Mouse (Mus musculus): ENCODE measurements around the gene Apol11b. TPM values are rescaled to one million over a fixed set of nuclear protein-coding genes. Genes with fewer than 3 reads are reported as not detected.

The Apol11b gene
- polyA plus RNA-seq, 1 experiment from 2014 or later = not detected

DNA sequence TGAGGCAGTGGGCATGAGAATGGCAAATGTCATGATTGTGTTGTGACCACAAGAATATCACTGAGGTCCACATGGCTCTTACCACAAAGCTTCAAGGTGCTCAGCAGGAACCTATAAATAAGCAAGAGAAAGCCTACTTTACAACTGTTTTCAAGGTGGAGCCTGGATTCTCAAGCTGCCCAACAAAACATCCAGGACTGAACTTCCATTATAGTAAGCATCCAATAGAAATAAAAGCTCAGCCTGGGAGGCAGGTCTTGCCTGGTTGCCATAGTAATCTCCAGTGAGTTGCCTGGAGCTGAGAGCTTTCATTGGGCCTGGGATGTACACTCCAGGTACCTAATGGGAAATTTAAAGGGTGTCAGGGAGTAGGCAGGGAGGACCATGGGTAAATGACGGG, 44.1 kb downstream of the Apol11b start, which contains the start of gene Gm36245:
TSS of gene Gm36245 (plus strand) at position 301 of the 400 bp plus-strand sequence.
- H3K36me3 ChIP-seq = no peaks in the 10 kb centered on the region
- 94% methylated on average over 1 of the region's 1 CpGs for WGBS
- no peak within 1 kb of the TSS for H3K4me2 ChIP-seq
- no peaks in the 10 kb centered on the region for H3K27me3 ChIP-seq
- no peak within 1 kb of the TSS for H3K27ac ChIP-seq
- no peak within 1 kb of the TSS for H3K9ac ChIP-seq (replicated peaks)
- H3K4me3 ChIP-seq (replicated peaks) = no peak within 1 kb of the TSS
- H3K4me1 ChIP-seq (replicated peaks) = no peaks in the 10 kb centered on the region
- no peak for ATAC-seq (ENCODE audit: insufficient number of reproducible peaks, insufficient read depth, low FRiP score, low TSS enrichment, low read depth)
- no peaks in the 10 kb centered on the region for H3K9me3 ChIP-seq

DNA sequence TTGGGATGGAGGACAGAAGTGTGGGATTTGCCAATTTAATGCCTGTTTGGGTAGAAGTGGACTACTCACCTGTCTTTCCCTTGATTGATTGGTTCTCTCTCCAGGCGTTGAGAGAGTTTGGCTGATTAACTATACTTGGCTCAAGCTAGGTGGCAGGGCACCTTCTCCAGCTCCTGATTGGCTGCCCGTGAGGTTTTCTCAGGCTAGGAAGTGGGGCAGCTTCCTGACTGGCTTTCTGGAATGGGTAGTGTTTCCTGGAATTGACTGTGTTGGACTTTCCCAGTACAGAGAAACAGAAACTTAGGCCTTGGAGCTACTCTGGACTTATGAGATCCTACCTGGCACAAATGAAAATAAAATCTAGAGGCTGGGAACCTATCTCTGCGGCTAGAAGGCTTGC, 44.7 kb downstream of the Apol11b start:
- H3K9me3 ChIP-seq = no peaks in the 10 kb centered on the region
- no peak overlapping the region for H3K4me2 ChIP-seq
- no peaks in the 10 kb centered on the region for H3K4me1 ChIP-seq (replicated peaks)
- no peak overlapping the region for H3K9ac ChIP-seq (replicated peaks)
- no peaks in the 10 kb centered on the region for H3K27me3 ChIP-seq
- H3K36me3 ChIP-seq = no peaks in the 10 kb centered on the region
- WGBS = 53% methylated on average over 3 of the region's 3 CpGs
- no peak for ATAC-seq (ENCODE audit: insufficient number of reproducible peaks, insufficient read depth, low FRiP score, low TSS enrichment, low read depth)
- H3K4me3 ChIP-seq (replicated peaks) = no peak overlapping the region
- H3K27ac ChIP-seq = no peak overlapping the region

DNA sequence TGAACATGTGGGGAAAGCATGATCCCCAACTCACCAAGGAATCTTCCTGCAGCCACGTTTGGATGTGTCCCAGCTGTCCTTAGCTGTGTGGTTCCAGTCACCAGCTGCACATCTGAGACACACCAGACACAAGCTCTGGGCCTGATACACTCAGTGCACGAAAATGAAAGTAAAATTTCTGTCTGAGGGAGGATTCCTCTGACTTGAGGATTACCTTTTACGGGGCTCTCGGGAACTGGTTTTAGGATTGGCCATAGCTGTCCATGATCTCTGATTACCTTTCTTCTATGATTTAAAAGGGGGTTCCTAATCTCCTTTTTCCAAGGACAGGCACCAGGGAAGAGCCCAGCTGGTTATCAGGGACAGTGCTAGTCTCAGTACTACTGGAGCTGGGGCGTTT, 47.1 kb downstream of the Apol11b start, which contains the start of gene Apol10b:
TSS of gene Apol10b (minus strand) at position 165 of the 400 bp plus-strand sequence.
- 56% methylated on average over 5 of the region's 5 CpGs for WGBS

DNA sequence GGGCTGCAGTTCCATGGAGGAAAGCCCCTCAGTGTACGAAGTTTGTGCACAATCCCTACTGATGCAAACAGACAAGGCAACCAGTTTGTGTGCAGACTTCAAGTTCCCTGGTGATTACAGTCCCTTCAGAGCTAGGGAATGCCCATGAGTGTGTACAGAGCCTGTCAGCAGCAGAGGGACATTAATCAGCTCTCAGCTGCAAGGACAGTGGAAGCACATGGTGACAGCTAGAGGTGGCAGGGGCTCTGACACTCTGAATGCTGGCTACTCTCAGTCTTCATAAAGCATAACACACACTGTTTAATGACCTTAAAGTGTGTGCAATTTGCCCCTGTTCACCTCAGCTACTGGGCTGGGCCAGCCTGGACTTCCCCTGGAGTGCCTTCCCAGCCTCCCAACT, 49.5 kb downstream of the Apol11b start:
- Histone ChIP-seq H3K27ac (no peak overlapping the region), H3K9ac (replicated peaks) (no peak overlapping the region), H3K4me1 (replicated peaks) (no peaks in the 10 kb centered on the region), H3K36me3 (no peaks in the 10 kb centered on the region), H3K4me2 (no peak overlapping the region), H3K27me3 (no peaks in the 10 kb centered on the region), H3K9me3 (no peaks in the 10 kb centered on the region), H3K4me3 (replicated peaks) (no peak overlapping the region)
- no peak for ATAC-seq (ENCODE audit: insufficient number of reproducible peaks, insufficient read depth, low FRiP score, low TSS enrichment, low read depth)
- 60% methylated on average over 1 of the region's 1 CpGs for WGBS

More for the DNA sequence above, 47.1 kb downstream of the Apol11b start, which contains the start of gene Apol10b:
- Histone ChIP-seq H3K27ac (no peak within 1 kb of the TSS), H3K27me3 (no peaks in the 10 kb centered on the region), H3K4me3 (replicated peaks) (no peak within 1 kb of the TSS), H3K9ac (replicated peaks) (no peak within 1 kb of the TSS), H3K4me1 (replicated peaks) (no peaks in the 10 kb centered on the region), H3K36me3 (no peaks in the 10 kb centered on the region), H3K9me3 (no peaks in the 10 kb centered on the region), H3K4me2 (no peak within 1 kb of the TSS)
- ATAC-seq (ENCODE audit: insufficient number of reproducible peaks, insufficient read depth, low FRiP score, low TSS enrichment, low read depth) = no peak

DNA sequence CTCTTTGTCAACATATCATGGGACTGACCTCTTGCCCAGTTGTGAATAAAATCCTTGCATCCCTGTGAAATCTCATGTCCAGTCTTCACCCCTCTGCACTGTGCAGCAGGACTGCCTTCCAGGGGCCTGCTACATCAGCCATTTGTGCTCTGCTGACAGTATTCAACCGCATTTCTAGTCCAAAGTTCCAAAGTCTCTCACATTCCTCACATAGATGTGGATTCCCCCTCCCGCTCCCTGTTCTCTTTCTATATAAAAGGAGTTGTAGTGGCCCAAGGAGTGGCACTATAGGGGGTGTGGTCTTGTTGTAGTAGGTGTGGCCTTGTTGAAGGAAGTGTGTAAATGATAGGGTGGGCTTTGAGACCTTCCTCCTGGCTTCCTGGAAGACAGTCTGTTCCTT, 52.2 kb downstream of the Apol11b start:
- no peaks in the 10 kb centered on the region for H3K36me3 ChIP-seq
- no peaks in the 10 kb centered on the region for H3K4me1 ChIP-seq (replicated peaks)
- no peak overlapping the region for H3K9ac ChIP-seq (replicated peaks)
- no peaks in the 10 kb centered on the region for H3K9me3 ChIP-seq
- H3K4me3 ChIP-seq (replicated peaks) = no peak overlapping the region
- 86% methylated on average over 2 of the region's 2 CpGs for WGBS
- ATAC-seq (ENCODE audit: insufficient number of reproducible peaks, insufficient read depth, low FRiP score, low TSS enrichment, low read depth) = no peak
- H3K4me2 ChIP-seq = no peak overlapping the region
- H3K27ac ChIP-seq = no peak overlapping the region
- H3K27me3 ChIP-seq = no peaks in the 10 kb centered on the region

DNA sequence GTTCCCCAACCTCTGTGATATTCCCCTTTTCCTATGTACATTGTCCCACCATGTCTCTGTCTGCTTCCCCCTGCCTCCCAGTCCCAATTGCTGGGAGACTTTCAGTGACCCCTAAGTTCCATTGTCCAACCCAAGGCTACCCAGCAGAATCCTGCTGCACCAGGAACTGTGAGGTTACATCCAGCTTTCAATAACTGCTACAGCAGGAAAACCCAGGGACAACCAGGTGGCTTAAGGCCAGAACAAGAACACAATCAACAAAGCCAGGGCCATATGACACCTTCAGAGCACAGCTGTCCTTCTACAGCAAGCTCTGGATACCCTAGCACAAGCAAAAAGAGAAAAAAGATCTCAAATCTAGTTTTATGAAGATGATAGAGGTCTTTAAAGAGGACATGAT, 54.1 kb downstream of the Apol11b start:
- H3K4me2 ChIP-seq = no peak overlapping the region

DNA sequence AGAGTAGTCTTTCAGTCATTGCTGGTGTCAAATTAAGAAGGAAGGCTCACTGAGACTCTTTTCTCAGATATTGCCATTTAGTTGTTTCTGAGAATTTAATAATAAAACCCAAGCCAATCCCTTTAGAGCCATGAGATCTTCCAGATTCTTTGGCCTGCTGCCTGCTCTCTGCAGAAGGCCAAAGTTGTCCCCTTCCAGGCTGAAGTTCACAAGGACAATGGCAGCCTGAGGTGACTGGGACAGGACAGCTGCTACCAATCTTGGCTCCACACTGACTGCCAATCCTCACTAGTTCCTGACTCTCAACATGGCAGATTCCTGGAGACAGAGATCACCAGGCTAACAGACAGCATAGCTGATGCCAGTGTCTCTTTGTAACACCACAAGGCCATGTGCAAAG, 56.1 kb downstream of the Apol11b start:
- no peak for ATAC-seq (ENCODE audit: insufficient number of reproducible peaks, insufficient read depth, low FRiP score, low TSS enrichment, low read depth)
- Histone ChIP-seq H3K4me2 (no peak overlapping the region), H3K4me3 (replicated peaks) (no peak overlapping the region), H3K27me3 (no peaks in the 10 kb centered on the region), H3K9me3 (peaks cover 9% of the 10 kb centered on the region), H3K9ac (replicated peaks) (no peak overlapping the region), H3K4me1 (replicated peaks) (no peaks in the 10 kb centered on the region), H3K36me3 (no peaks in the 10 kb centered on the region), H3K27ac (no peak overlapping the region)

More for the DNA sequence above, 54.1 kb downstream of the Apol11b start:
- Histone ChIP-seq H3K4me1 (replicated peaks) (no peaks in the 10 kb centered on the region), H3K9me3 (no peaks in the 10 kb centered on the region), H3K9ac (replicated peaks) (no peak overlapping the region), H3K36me3 (no peaks in the 10 kb centered on the region), H3K27me3 (no peaks in the 10 kb centered on the region), H3K27ac (no peak overlapping the region), H3K4me3 (replicated peaks) (no peak overlapping the region)
- no peak for ATAC-seq (ENCODE audit: insufficient number of reproducible peaks, insufficient read depth, low FRiP score, low TSS enrichment, low read depth)

Other genes with a start within 250 kb of the Apol11b start
- gene Apol7a, start 244.2 kb downstream of the Apol11b start, polyA plus RNA-seq (2016; fragmentation: Nextera tagmentation; extraction: Ambion mirVana) = not detected in 2 replicates
- not detected in 2 replicates for gene Apol9a, start 232.2 kb downstream of the Apol11b start, polyA plus RNA-seq (2016; fragmentation: Nextera tagmentation; extraction: Ambion mirVana)
- not detected in 2 replicates for gene Apol7b, start 195.8 kb downstream of the Apol11b start, polyA plus RNA-seq (2016; fragmentation: Nextera tagmentation; extraction: Ambion mirVana)
- not detected in 2 replicates for gene Apol10a, start 166.2 kb downstream of the Apol11b start, polyA plus RNA-seq (2016; fragmentation: Nextera tagmentation; extraction: Ambion mirVana)
- not detected in 2 replicates for gene Apol11a, start 135.0 kb downstream of the Apol11b start, polyA plus RNA-seq (2016; fragmentation: Nextera tagmentation; extraction: Ambion mirVana)
- gene Apol7c, start 110.0 kb downstream of the Apol11b start, polyA plus RNA-seq (2016; fragmentation: Nextera tagmentation; extraction: Ambion mirVana) = not detected in 2 replicates
- gene 1700025B11Rik, start 81.4 kb downstream of the Apol11b start, polyA plus RNA-seq (2016; fragmentation: Nextera tagmentation; extraction: Ambion mirVana) = not detected in 2 replicates
- gene Apol10b, start 47.2 kb downstream of the Apol11b start, polyA plus RNA-seq (2016; fragmentation: Nextera tagmentation; extraction: Ambion mirVana) = not detected in 2 replicates
- not detected in 2 replicates for gene Gm36245, start 44.0 kb downstream of the Apol11b start, polyA plus RNA-seq (2016; fragmentation: Nextera tagmentation; extraction: Ambion mirVana)
- gene Apol7e, start 55.6 kb upstream of the Apol11b start, polyA plus RNA-seq (2016; fragmentation: Nextera tagmentation; extraction: Ambion mirVana) = 0.09 TPM in 1 of 2 replicates, not detected in the other
- gene Apol9b, start 85.8 kb upstream of the Apol11b start, polyA plus RNA-seq (2016; fragmentation: Nextera tagmentation; extraction: Ambion mirVana) = not detected in 2 replicates
- 0.15 and 0.23 TPM in 2 replicates for gene Apol8, start 113.7 kb upstream of the Apol11b start, polyA plus RNA-seq (2016; fragmentation: Nextera tagmentation; extraction: Ambion mirVana)
- gene Myh9, start 198.9 kb upstream of the Apol11b start, polyA plus RNA-seq (2016; fragmentation: Nextera tagmentation; extraction: Ambion mirVana) = 40.0 and 43.1 TPM in 2 replicates

Data from limb, embryonic 12.5 days (tissue).